Mouse (Mus musculus): ENCODE measurements around the gene Gstm4. TPM values are rescaled to one million over a fixed set of nuclear protein-coding genes. Genes with fewer than 3 reads are reported as not detected.

Gstm4 gene
- polyA plus RNA-seq, 1 experiment = 15.1 TPM

- no peak for TF ChIP-seq CTCF (IDR thresholded peaks at IDR 0.05; ENCODE audit: low read depth, low read length)
- TF ChIP-seq EP300 (IDR thresholded peaks at IDR 0.05; ENCODE audit: insufficient read depth, low read depth, low read length) = no peak
- no peak for TF ChIP-seq POLR2A (IDR thresholded peaks at IDR 0.05; ENCODE audit: insufficient read depth, low read length)
- H3K27me3 ChIP-seq (ENCODE audit: control insufficient read depth, insufficient read depth, low read length, poor library complexity, severe bottlenecking) = no peaks in the 10 kb centered on the region
- no peaks in the 10 kb centered on the region for H3K9me3 ChIP-seq (replicated peaks; ENCODE audit: control insufficient read depth, insufficient read depth, low read length, poor library complexity, severe bottlenecking)
- H3K4me3 ChIP-seq (ENCODE audit: low read depth, low read length) = no peak overlapping the region
- H3K27ac ChIP-seq (ENCODE audit: insufficient read depth, low read length) = no peak overlapping the region
- H3K4me1 ChIP-seq (ENCODE audit: control insufficient read depth, insufficient read depth, low read length) = no peaks in the 10 kb centered on the region
- H3K9ac ChIP-seq (ENCODE audit: low read depth, poor library complexity, severe bottlenecking) = no peak overlapping the region
- no peaks in the 10 kb centered on the region for H3K36me3 ChIP-seq (ENCODE audit: control insufficient read depth, insufficient read depth, low read length, poor library complexity, severe bottlenecking)
Observed at GRCm38 (mm10) chr3:108048306-108048705, 3.6 kb upstream of the Gstm4 start.

GRCm38 (mm10) chr3:108046944-108047655 is 2.4 kb upstream of the Gstm4 start:
- H3K4me3 ChIP-seq (ENCODE audit: low read depth, low read length) = no peak overlapping the region
- H3K9me3 ChIP-seq (replicated peaks; ENCODE audit: control insufficient read depth, insufficient read depth, low read length, poor library complexity, severe bottlenecking) = no peaks in the 10 kb centered on the region
- no peak overlapping the region for H3K9ac ChIP-seq (ENCODE audit: low read depth, poor library complexity, severe bottlenecking)
- no peaks in the 10 kb centered on the region for H3K36me3 ChIP-seq (ENCODE audit: control insufficient read depth, insufficient read depth, low read length, poor library complexity, severe bottlenecking)
- TF ChIP-seq EP300 (IDR thresholded peaks at IDR 0.05; ENCODE audit: insufficient read depth, low read depth, low read length) (no peak), CTCF (IDR thresholded peaks at IDR 0.05; ENCODE audit: low read depth, low read length) (no peak)
- no peak overlapping the region for H3K27ac ChIP-seq (ENCODE audit: insufficient read depth, low read length)
- H3K4me1 ChIP-seq (ENCODE audit: control insufficient read depth, insufficient read depth, low read length) = no peaks in the 10 kb centered on the region
- no peaks in the 10 kb centered on the region for H3K27me3 ChIP-seq (ENCODE audit: control insufficient read depth, insufficient read depth, low read length, poor library complexity, severe bottlenecking)

GRCm38 (mm10) chr3:108033156-108033555 is 11.5 kb downstream of the Gstm4 start:
- H3K4me1 ChIP-seq (ENCODE audit: control insufficient read depth, insufficient read depth, low read length) = no peaks in the 10 kb centered on the region
- H3K9ac ChIP-seq (ENCODE audit: low read depth, poor library complexity, severe bottlenecking) = no peak overlapping the region
- no peak overlapping the region for H3K27ac ChIP-seq (ENCODE audit: insufficient read depth, low read length)
- H3K9me3 ChIP-seq (replicated peaks; ENCODE audit: control insufficient read depth, insufficient read depth, low read length, poor library complexity, severe bottlenecking) = no peaks in the 10 kb centered on the region
- no peaks in the 10 kb centered on the region for H3K36me3 ChIP-seq (ENCODE audit: control insufficient read depth, insufficient read depth, low read length, poor library complexity, severe bottlenecking)
- no peak overlapping the region for H3K4me3 ChIP-seq (ENCODE audit: low read depth, low read length)
- no peak for TF ChIP-seq CTCF (IDR thresholded peaks at IDR 0.05; ENCODE audit: low read depth, low read length)
- no peak for TF ChIP-seq POLR2A (IDR thresholded peaks at IDR 0.05; ENCODE audit: insufficient read depth, low read length)
- no peak for TF ChIP-seq EP300 (IDR thresholded peaks at IDR 0.05; ENCODE audit: insufficient read depth, low read depth, low read length)
- H3K27me3 ChIP-seq (ENCODE audit: control insufficient read depth, insufficient read depth, low read length, poor library complexity, severe bottlenecking) = no peaks in the 10 kb centered on the region

GRCm38 (mm10) chr3:108032113-108032512 is 12.6 kb downstream of the Gstm4 start:
- no peaks in the 10 kb centered on the region for H3K36me3 ChIP-seq (ENCODE audit: control insufficient read depth, insufficient read depth, low read length, poor library complexity, severe bottlenecking)
- H3K27me3 ChIP-seq (ENCODE audit: control insufficient read depth, insufficient read depth, low read length, poor library complexity, severe bottlenecking) = no peaks in the 10 kb centered on the region
- TF ChIP-seq CTCF (IDR thresholded peaks at IDR 0.05; ENCODE audit: low read depth, low read length) (no peak), EP300 (IDR thresholded peaks at IDR 0.05; ENCODE audit: insufficient read depth, low read depth, low read length) (no peak), POLR2A (IDR thresholded peaks at IDR 0.05; ENCODE audit: insufficient read depth, low read length) (no peak)
- no peak overlapping the region for H3K9ac ChIP-seq (ENCODE audit: low read depth, poor library complexity, severe bottlenecking)
- H3K27ac ChIP-seq (ENCODE audit: insufficient read depth, low read length) = no peak overlapping the region
- no peak overlapping the region for H3K4me3 ChIP-seq (ENCODE audit: low read depth, low read length)
- no peaks in the 10 kb centered on the region for H3K9me3 ChIP-seq (replicated peaks; ENCODE audit: control insufficient read depth, insufficient read depth, low read length, poor library complexity, severe bottlenecking)
- no peaks in the 10 kb centered on the region for H3K4me1 ChIP-seq (ENCODE audit: control insufficient read depth, insufficient read depth, low read length)

DNA sequence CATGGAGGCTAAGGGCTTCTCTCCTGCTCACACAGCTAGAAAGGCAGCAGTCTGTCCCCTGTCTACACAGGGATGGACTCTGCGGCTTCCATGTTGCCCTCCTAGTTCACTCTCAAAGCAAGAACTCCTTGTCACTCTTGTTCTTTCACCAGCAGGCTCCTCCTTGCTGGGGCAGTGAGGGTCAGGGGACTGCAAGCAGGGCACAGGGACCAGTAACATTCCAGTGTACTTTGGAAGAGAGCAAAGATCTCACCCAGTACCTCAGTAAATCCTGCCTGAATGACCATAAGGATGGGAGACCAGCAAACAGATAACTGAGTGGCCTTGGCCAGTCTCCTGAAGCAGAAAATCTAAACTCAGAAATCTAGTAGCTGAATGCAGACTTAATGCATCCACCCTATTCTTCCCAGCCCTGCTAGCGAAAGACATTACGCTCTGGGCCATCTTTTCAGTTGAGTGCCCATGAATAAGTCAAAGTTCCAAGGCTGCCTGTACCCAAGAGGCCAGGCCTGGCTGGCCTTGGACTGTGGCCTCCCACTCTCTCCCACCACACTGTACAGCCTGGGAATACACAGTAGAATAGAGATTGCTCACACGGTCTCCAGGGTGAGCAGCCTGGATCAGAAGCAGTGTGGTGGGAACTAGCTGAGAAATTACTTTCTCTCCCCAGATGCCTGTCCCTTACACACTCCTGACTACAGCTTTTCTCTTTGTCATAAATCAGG is 15.9 kb downstream of the Gstm4 start:
- Histone ChIP-seq H3K9me3 (replicated peaks; ENCODE audit: control insufficient read depth, insufficient read depth, low read length, poor library complexity, severe bottlenecking) (no peaks in the 10 kb centered on the region), H3K36me3 (ENCODE audit: control insufficient read depth, insufficient read depth, low read length, poor library complexity, severe bottlenecking) (no peaks in the 10 kb centered on the region), H3K9ac (ENCODE audit: low read depth, poor library complexity, severe bottlenecking) (no peak overlapping the region), H3K27me3 (ENCODE audit: control insufficient read depth, insufficient read depth, low read length, poor library complexity, severe bottlenecking) (no peaks in the 10 kb centered on the region), H3K27ac (ENCODE audit: insufficient read depth, low read length) (no peak overlapping the region), H3K4me1 (ENCODE audit: control insufficient read depth, insufficient read depth, low read length) (no peaks in the 10 kb centered on the region), H3K4me3 (ENCODE audit: low read depth, low read length) (no peak overlapping the region)
- TF ChIP-seq CTCF (IDR thresholded peaks at IDR 0.05; ENCODE audit: low read depth, low read length) (no peak), EP300 (IDR thresholded peaks at IDR 0.05; ENCODE audit: insufficient read depth, low read depth, low read length) (no peak), POLR2A (IDR thresholded peaks at IDR 0.05; ENCODE audit: insufficient read depth, low read length) (no peak)

DNA sequence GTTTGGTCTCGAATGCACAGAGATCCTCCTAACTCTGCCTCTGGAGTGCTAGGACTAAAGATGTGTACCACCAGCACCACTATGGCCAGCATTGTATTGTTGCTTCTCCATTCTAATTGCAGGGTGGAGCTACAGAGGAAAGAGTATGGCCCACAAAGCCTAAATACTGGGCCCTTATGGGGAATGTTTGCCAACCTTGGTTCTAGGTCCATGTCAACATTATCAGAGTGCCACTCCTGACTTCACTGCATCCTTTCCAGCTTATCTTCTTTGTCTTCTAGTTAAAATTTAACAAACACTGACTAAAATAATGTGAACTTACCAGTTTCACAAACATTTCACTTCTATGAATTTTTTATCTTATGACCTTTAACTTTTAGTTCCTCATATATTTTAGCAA is 18.1 kb downstream of the Gstm4 start:
- Histone ChIP-seq H3K36me3 (ENCODE audit: control insufficient read depth, insufficient read depth, low read length, poor library complexity, severe bottlenecking) (no peaks in the 10 kb centered on the region), H3K4me3 (ENCODE audit: low read depth, low read length) (no peak overlapping the region), H3K27me3 (ENCODE audit: control insufficient read depth, insufficient read depth, low read length, poor library complexity, severe bottlenecking) (no peaks in the 10 kb centered on the region), H3K9ac (ENCODE audit: low read depth, poor library complexity, severe bottlenecking) (no peak overlapping the region), H3K27ac (ENCODE audit: insufficient read depth, low read length) (no peak overlapping the region), H3K4me1 (ENCODE audit: control insufficient read depth, insufficient read depth, low read length) (no peaks in the 10 kb centered on the region), H3K9me3 (replicated peaks; ENCODE audit: control insufficient read depth, insufficient read depth, low read length, poor library complexity, severe bottlenecking) (no peaks in the 10 kb centered on the region)
- TF ChIP-seq POLR2A (IDR thresholded peaks at IDR 0.05; ENCODE audit: insufficient read depth, low read length) (no peak), CTCF (IDR thresholded peaks at IDR 0.05; ENCODE audit: low read depth, low read length) (no peak), EP300 (IDR thresholded peaks at IDR 0.05; ENCODE audit: insufficient read depth, low read depth, low read length) (no peak)
